Mouse (Mus musculus): Measurements from ENCODE around the gene Gapvd1. TPM values are rescaled to one million over a fixed set of nuclear protein-coding genes. Genes with fewer than 3 reads are reported as not detected.
"Not testable (repeated sequence)": the region's sequence is repeated elsewhere in the genome, so short reads cannot be mapped to it uniquely, and the experiment has no call there.

Gapvd1 gene
- total RNA-seq (2021): 100 to 1,000 TPM; 106 TPM

DNA sequence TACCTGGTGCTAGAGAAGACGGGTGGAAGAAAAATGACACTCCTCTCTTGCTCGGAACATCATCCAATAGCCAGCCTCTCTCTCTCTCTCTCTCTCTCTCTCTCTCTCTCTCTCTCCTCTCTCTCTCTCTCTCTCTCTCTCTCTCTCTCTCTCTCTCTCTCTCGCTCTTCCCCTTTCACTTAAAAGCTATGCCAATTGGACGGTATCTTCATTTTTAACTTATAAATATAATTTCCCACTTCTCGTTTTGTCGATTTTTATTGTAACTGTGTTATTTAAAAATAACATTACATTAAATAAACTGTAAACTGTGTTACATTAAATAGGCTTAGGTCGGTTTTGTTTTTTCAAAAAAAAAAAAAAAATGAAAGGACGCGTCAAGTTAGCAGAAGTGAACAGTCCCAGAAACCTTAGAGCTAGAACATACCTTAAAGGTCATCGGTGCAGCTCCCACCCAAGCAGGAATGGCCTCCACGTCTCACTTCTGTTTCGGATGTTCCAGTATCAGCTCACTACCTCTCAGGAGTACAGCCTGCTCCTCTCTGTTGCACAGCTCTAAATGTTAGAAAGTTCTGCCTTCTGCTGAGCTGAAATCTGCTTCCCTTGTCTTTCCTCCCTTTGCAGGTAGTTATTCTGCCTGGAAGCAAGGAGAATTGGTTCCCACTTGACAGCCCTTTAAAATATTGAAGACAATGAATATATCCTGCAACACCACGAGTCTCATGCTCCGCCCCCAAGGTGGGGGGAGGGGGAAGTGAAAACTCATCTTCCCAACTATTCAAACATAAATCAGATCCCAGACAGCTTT is at the start of gene Gapvd1:
Gene Gapvd1 (minus strand): TSS at position 682 of the 808 bp plus-strand sequence.
- DNase-seq: no peak

DNA sequence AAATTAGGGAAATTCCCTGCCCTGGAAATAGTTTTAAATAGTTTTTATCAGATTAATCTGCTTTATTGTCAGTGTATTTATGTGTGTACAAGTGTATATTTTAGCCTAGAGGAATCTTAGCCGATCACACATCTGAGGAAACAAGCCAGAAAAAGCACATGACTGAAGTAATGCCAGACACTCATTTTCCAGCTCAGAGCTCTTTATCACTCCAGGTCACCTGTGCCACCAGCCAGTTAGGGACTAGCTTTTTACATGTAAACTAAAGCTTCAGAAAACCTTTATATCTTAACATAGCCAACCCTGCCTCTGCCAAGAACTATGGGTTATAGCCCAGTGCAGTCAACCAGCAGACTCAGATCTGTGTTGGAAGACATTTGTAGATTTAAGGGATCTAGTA is 49.8 kb upstream of the Gapvd1 start:
- DNase-seq: no peak

DNA sequence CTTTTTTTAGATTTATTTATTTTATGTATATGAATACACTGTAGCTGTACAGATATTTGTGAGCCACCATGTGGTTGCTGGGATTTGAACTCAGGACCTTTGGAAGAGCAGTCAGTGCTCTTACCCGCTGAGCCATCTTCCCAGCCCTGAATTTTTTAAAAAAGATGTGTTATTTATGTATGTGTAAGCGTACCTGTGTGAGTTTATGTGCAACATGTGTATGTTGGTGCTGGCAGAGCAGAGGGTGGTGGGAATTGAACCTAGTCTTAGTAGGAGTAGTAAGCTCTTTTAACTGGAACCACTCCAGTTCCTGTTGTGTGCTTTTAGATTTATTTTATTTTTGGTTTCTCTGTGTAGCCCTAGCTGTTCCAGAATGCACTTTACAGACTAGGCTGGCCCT is 49.1 kb upstream of the Gapvd1 start:
- DNase-seq: no peak

DNA sequence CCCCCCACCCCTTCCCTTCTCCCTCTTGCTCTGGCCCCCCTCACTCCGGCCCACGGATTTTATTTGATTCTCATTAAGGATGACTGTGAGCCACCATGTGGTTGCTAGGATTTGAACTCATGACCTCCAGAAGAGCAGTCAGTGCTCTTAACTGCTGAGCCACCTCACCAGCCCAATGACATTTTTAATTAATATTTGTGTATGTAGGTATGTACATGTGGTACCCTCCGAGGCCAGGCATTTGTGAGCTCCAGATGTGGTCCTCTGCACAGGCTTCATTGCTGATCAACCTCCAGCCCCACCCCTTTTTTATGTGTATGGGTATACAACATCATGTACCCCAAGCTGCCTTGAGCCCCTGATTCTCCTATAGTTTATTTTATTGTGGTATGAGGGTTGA is 48.7 kb upstream of the Gapvd1 start:
- DNase-seq: no peak

DNA sequence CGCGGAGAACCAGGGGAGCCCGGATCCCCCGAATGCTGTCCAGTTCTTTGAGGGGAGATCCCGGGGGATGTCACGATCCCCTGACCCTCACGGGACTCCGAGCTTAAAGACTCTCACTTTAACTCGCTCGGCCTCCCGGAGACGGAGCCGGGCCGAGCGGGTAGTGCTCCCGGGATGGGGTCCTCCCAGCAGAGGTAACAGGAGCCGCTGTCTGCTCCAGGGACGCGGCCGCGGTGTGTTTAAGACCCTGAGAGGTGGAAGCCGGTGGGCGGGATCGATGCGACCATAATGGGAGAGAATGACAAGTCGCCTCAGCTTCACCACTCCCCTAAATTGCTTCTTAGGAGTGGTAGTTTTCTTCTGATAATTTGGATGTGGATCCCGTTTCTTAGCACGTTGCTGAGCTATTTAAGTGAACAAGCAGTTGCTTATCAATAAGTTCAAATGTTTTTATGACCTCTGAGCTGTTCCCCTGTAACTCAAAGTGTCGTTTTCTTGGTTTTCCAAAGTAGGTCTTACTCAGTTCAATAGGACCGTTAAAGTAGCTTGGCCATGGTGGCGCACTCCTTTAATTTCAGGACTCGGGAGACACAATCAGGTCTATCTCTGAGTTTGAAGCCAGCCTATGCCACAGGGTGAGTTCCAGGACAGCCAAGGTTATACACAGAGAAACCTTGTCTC is 47.7 kb upstream of the Gapvd1 start:
- peak in 1 of 2 experiments; percentile 32 for DNase-seq

DNA sequence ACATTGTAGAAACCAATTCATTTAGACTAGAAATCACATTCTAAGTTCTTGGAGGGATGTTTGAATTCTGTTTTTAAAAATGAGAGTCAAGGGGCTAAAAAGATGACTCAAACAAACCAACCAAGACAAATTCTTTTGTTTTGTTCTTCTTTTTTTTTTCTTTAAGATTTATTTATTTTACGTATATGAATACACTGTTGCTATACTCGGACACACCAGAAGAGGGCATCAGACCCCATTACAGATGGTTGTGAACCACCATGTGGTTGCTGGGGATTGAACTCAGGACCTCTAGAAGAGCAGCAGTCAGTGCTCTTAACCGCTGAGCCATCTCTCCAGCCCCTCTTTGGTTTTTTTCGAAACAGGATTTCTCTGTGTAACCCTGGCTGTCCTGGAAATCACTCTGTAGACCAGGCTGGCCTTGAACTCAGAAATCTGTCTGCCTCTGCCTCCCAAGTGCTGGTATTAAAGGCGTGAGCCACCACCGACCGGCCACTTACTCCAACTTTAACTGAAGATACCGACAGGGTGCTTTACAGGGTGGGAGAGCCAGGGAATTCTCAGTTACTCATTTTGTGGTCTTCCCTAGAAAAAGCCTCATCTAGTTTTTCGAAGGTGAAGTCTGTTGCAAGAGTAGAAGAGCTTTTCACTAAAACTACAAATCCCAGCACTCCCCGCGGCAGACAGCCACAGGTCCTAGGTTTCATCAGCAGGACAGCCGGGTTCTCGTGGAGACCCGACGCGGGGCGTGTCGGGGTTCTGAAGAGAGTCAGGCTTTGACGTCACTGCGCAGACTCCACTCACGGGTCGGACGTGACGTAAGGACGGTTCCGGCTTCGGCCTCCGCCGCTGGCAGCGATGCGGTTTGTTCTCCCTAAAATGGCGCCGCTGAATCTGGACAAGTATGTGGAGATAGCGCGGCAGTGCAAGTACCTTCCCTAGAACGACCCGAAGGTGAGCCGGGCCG is 46.8 kb upstream of the Gapvd1 start:
- DNase-seq: peak; percentile 97 to 98

DNA sequence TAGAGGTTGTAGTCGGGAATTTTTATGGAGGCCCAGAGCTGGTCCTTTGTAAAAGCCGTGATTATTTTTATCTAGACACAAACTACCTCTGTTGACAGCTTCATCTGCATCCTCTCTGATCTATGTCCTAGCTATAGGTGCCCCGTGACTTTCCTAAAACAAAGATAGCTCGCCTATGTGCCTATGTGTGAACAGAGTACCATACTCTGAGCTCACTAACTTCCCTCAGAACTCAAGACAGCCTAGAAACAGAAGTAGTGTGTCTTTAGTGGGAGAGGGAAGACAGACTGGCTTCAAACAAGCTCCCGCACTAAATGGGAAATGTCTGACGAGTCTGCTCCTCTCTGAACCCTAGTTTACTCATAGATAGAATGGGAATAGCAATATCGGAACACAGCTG is 45.3 kb upstream of the Gapvd1 start:
- no peak for DNase-seq

DNA sequence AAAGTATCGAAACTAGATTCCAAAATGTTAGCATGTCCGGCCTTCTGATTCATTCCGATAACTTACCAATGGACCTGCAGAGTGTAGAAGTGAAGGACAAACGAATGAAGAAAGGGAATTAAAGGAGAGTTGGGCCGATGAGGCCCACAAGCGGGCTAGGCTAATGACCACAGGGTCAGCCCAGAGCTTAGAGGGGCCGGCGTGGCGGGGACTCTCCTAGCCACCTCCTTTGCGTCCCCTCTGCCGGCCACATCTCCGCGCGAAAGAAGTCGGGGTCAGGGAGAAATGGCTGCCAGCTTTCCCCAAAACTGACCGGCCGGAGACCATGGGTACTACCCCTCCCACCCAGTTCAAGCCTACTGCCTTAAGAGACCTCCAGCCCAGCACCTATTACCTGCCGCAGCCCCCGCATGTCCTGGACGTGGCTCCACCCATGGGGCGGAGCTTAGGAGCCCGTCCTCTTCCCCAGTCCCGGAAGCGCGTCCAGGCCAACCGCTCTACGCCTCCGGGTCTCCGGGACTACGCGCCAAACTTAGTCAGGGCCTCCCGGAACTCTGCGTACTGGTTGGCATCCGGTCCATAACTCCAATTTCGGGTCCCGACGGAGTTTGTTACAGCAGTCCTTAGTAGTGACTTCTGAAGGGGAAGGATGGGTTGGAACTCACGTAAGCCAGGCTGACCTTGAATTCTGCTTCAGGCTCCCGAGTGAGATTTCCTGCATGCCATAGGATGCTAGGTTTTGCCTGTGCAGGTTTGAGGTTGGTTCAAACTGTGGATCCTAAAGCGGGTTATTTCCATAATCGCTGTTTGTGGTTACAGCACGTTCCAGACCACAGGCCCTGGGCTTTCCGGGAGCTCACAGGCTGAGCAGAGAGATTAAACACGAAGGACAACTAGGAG is 44.6 kb upstream of the Gapvd1 start, which contains the start of gene Rabepk:
Gene Rabepk (minus strand): TSS at position 556 of the 900 bp plus-strand sequence.
- peak; percentile 71 to 80 for DNase-seq

DNA sequence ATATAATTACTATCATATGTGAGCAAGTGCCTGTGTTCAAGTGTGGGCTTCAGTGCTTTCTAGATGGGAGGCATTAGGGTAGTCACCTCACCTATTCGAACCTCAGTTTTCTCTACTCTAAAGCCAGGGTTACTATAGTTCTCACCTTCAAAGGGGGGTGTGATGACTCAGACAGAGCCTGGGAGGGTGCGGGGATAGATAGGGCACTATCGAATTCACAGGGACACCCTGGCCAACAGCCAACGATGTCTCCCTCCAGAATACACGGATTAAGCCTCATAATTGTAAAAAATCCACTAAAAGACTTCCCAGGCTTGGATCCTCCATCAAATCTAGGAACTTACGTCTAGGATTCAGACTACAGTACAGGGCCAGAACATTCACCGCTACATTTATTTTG is 40.4 kb upstream of the Gapvd1 start:
- no peak for DNase-seq

DNA sequence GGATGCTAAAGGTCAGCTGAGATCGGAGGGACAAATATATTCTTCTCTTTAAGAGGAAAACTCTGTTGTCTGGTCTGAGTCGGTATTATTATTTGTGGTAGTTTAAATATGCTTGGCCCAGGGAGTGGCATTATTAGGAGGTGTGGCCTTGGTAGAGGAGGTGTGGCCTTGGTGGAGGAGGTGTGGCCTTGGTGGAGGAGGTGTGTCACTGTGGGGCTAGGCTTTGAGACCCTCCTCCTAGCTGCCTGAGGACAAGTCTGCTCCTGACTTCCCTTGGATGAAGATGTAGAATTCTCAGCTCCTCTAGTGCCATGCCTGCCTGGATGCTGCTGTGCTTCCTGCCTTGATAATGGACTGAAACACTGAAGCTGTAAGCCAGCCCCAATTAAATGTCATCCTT is 39.5 kb upstream of the Gapvd1 start:
- DNase-seq: no peak

DNA sequence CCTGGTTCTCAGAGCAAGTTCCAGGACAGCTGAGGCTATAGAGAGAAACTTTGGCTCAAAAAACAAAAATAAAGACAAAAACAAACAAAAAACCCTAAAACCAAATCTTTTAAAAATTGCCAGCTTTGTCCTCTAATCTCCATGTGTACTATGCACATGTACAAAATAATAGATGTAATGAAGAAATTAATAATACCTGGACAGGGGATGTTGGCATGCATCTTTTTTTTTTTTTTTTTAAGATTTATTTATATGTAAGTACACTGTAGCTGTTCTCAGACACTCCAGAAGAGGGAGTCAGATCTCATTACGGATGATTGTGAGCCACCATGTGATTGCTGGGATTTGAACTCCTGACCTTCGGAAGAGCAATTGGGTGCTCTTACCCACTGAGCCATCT is 37.5 kb upstream of the Gapvd1 start:
- not testable (repeated sequence) for DNase-seq

DNA sequence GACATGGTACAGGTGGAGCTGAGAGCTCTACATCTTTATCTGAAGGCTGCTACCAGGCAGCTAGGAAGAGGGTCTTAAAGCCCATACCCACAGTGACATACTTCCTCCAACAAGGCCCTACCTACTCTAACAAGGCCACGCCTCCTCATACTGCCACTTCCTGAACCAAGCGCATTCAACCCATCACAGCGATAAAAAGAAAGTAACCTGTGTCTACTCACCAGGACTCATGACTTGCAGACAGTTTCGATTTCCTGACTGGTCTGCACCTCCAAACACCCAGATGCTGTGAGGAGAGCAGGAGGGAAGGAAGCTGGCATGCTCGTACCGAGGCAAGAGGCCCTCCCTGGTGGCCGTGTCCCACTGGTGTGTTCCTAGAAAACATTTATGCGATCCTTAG is 35.2 kb upstream of the Gapvd1 start:
- no peak for DNase-seq

DNA sequence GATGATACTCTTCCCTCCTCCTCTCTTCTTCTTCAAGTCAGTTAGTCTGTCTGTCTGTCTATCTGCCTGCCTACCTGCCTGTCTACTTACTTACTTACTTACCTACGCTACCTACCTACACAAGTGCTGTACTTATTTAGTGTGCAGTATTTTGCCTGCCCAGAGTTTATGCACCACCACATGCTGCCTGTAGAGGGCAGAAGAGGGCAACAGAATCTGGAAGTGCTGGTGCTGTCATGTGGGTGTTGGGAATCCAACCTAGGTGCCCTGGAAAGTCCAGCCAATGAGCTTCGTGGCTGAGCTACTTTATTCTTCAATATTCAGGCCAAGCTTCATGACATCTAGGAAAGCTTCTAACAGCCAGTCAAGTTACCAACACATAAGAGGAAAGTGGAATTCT is 29.1 kb upstream of the Gapvd1 start:
- no peak for DNase-seq

DNA sequence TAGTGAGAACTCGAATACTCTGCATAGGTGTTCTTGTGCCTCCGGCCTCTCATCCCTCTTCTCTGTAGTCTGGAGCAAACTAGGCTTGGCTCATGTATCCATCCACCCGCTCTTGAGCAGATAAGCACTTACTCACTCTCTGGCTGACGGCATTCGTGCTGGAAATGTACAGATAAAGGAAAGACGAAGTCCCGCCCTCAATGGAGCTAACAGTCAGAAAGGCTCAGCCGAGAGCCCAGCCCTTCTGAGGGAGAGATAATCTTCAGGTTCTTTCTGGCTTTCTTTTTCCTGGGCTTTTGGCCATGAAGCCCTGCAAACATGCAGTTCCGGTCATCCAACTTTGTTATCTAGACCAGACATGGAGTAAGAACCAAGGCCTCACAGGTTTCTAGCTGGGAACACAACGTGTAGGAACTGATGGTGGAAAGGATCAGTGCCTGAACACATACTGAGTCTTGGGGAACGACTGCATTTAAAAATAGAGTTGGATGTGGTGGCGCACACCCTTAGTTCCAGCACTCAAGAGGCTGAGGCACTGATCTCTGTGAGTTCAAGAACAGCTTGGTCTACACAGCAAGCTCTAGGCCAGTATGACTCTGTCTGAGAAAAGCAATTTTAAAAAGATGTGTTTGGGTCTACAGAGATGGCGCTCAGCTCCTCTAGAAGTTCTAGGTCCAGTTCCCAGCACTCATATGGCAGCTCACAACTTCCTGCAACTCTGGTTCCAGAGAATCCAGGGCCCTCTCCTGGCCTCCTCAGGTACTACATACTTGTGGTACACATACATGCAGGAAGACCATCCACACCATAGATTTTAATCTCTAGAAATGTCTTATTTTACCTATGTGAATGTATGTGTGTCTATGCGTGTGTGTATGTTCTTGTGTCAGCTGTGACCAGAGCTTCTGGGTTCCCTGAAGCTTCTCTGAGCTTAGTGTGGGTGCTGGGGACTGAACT is 28.3 kb upstream of the Gapvd1 start:
- DNase-seq: no peak

DNA sequence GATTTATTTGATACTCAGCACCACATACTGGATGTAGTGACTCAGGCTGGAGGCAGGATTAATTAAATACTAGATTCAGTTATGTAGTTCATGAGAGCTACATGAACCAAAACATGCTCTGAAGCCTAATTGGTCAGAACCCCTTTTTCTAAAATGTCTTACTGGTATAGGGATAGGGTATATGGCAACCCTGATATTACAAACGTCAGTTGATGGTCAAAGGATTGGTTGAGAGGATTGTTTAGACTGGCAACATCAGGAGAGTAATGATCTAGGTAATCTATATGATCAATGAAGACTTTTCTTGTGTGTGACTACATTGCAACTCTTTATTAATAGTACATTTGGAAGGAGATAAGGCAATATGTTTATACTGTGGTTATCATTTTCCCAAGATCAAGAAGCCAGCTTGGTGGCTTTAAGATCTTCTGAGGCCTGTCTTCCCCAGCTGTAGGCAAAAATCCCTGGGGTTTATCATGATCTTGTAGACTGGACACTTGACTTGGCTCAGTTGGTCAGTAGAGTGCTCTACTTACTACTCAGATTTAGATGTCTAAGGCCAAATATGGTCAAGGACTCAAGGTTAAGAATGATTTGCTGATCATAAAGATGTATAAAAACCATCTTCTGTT is 22.3 kb upstream of the Gapvd1 start:
- DNase-seq: no peak

DNA sequence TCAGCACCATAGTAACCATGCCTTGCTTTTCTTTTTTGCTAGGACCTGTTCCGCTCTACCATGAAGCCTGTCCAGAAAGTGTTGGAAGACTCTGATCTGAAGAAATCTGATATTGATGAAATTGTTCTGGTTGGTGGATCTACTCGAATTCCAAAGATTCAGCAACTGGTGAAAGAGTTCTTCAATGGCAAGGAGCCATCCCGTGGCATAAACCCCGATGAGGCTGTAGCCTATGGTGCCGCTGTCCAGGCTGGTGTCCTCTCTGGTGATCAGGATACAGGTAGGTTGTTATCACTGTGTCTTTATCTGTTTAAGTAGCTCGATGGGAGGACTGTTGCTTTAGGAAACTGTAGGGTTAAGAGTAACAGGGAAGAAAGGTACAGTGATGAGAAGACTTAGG is 19.5 kb upstream of the Gapvd1 start:
- DNase-seq: no peak

DNA sequence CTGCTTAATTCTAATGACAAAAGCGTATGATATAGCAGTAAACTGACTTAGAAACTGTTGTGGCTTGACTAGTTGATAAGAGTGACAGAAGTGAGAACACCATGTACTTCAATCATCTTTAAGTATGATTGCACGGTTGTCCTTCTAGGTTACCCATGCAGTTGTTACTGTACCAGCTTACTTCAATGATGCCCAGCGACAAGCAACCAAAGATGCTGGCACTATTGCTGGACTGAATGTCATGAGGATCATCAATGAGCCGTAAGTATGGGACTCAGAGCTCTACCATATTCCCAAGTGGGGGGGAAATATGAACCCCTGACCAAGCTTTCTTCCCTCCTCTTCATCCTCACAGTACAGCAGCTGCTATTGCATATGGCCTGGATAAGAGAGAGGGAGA is 18.6 kb upstream of the Gapvd1 start:
- DNase-seq: no peak

DNA sequence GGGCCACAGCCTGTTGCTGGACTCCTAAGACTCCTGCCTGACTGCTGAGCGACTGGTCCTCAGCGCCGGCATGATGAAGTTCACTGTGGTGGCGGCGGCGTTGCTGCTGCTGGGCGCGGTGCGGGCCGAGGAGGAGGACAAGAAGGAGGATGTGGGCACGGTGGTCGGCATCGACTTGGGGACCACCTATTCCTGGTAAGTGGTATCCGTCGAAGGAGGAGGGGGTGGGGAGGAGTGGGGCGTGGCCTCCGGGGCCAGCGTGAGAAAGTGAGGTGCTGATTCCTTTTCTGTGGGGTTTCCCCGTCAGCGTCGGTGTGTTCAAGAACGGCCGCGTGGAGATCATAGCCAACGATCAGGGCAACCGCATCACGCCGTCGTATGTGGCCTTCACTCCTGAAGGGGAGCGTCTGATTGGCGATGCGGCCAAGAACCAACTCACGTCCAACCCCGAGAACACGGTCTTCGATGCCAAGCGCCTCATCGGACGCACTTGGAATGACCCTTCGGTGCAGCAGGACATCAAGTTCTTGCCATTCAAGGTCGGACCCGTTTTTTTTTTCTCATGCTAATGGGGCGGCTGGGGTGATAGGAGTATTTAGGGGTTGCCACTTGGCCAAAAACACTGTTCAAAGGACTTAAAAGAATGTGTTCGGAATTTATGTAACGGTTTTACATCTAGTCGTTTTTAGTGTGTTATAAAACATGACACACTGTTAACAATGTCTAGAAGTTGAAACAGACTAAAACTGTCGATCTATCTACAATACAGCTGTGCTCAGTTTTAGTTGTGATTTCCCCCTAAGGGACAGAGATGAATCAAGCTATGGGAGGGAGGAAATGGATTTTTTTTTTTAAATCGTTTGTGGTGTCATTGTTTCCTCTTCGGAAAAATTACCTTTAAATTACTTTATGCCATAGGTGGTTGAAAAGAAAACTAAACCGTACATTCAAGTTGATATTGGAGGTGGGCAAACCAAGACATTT is 17.5 kb upstream of the Gapvd1 start:
- DNase-seq: no peak
